Mouse (Mus musculus) erythroblast, adult 5-6 weeks (primary cell): ENCODE results near the gene Vpreb2. TPM values are rescaled to one million over a fixed set of nuclear protein-coding genes. Genes with fewer than 3 reads are reported as not detected.
"Not testable (repeated sequence)": the region's sequence is repeated elsewhere in the genome, so short reads cannot be mapped to it uniquely, and the experiment has no call there.

Source experiments
- ATAC-seq: replicated peaks from 2 replicates; pipeline ENCODE4 v1.8.0; 2016; ENCODE audit warnings: moderate number of reproducible peaks, mild to moderate bottlenecking, moderate TSS enrichment, inconsistent platforms; ENCODE audit not compliant: poor library complexity, low FRiP score, severe bottlenecking
- total RNA-seq, 2 experiments: library from RNA; stranded (forward) in 1 of 2; stranded (reverse) in 1 of 2; fragments of 150-400 nt in 1 of 2; fragments of 200-764, 138-1000 nt in 1 of 2; gene quantifications; 2 replicates each; pipeline versions ENCODE4 v1.2.3 to v1.2.4; 2015 to 2017; ENCODE audit warnings: low replicate concordance in 2 of 2

Vpreb2 gene
- total RNA-seq, 2 experiments from 2014 or later = not detected

- peak; percentile 61; the same call in 1 of the 2 replicates for ATAC-seq
Measured at GRCm38 (mm10) chr16:17986456-17987132, 6.4 kb downstream of the Vpreb2 start.

- ATAC-seq = peak; percentile 45; the same call in 1 of the 2 replicates
Measured at GRCm38 (mm10) chr16:17987703-17988102, 7.5 kb downstream of the Vpreb2 start.

- not testable (repeated sequence) for ATAC-seq
Measured at GRCm38 (mm10) chr16:17992321-17992720, 12.1 kb downstream of the Vpreb2 start.

- no peak for ATAC-seq
Measured at GRCm38 (mm10) chr16:17999668-18000067, 19.4 kb downstream of the Vpreb2 start.

- no peak for ATAC-seq
Measured at GRCm38 (mm10) chr16:18004589-18004988, 24.4 kb downstream of the Vpreb2 start.

GRCm38 (mm10) chr16:18007083-18007482 lies 26.9 kb downstream of the Vpreb2 start:
- ATAC-seq = no peak

GRCm38 (mm10) chr16:18011101-18011500 lies 30.9 kb downstream of the Vpreb2 start:
- ATAC-seq = no peak

GRCm38 (mm10) chr16:18016482-18016881 lies 36.3 kb downstream of the Vpreb2 start:
- ATAC-seq = not testable (repeated sequence)

- ATAC-seq = no peak
Measured at GRCm38 (mm10) chr16:18022780-18023557, 42.7 kb downstream of the Vpreb2 start.

GRCm38 (mm10) chr16:18027371-18027770 lies 47.1 kb downstream of the Vpreb2 start:
- ATAC-seq = no peak

Other genes starting within 250 kb of the Vpreb2 start
- 15.5 and 30.0 TPM in 2 replicates for gene Med15, start 247.5 kb upstream of the Vpreb2 start, total RNA-seq (2015; ENCODE audit: low replicate concordance)
- 16.7 and 20.7 TPM in 2 replicates for gene Med15, start 247.5 kb upstream of the Vpreb2 start, total RNA-seq (2017; ENCODE audit: low replicate concordance)
- 2.1 and 2.5 TPM in 2 replicates for gene Klhl22, start 220.8 kb upstream of the Vpreb2 start, total RNA-seq (2015; ENCODE audit: low replicate concordance)
- 4.3 and 9.0 TPM in 2 replicates for gene Klhl22, start 220.8 kb upstream of the Vpreb2 start, total RNA-seq (2017; ENCODE audit: low replicate concordance)
- gene Scarf2, start 183.1 kb upstream of the Vpreb2 start, total RNA-seq (2015; ENCODE audit: low replicate concordance) = not detected in 2 replicates
- not detected in 2 replicates for gene Scarf2, start 183.1 kb upstream of the Vpreb2 start, total RNA-seq (2017; ENCODE audit: low replicate concordance)
- gene B830017H08Rik, start 147.3 kb upstream of the Vpreb2 start, total RNA-seq (2015; ENCODE audit: low replicate concordance) = not detected in 2 replicates
- gene B830017H08Rik, start 147.3 kb upstream of the Vpreb2 start, total RNA-seq (2017; ENCODE audit: low replicate concordance) = not detected in 2 replicates
- 2.5 TPM in 1 of 2 replicates, not detected in the other for gene Car15, start 142.1 kb upstream of the Vpreb2 start, total RNA-seq (2015; ENCODE audit: low replicate concordance)
- 1.3 TPM in 1 of 2 replicates, not detected in the other for gene Car15, start 142.1 kb upstream of the Vpreb2 start, total RNA-seq (2017; ENCODE audit: low replicate concordance)
- gene Gm20518, start 88.8 kb upstream of the Vpreb2 start, total RNA-seq (2015; ENCODE audit: low replicate concordance) = 1.0 TPM in 1 of 2 replicates, not detected in the other
- 0.68 TPM in 1 of 2 replicates, not detected in the other for gene Gm20518, start 88.8 kb upstream of the Vpreb2 start, total RNA-seq (2017; ENCODE audit: low replicate concordance)
- gene Tssk1, start 86.2 kb upstream of the Vpreb2 start, total RNA-seq (2015; ENCODE audit: low replicate concordance) = not detected in 2 replicates
- not detected in 2 replicates for gene Tssk1, start 86.2 kb upstream of the Vpreb2 start, total RNA-seq (2017; ENCODE audit: low replicate concordance)
- gene Dgcr2, start 81.9 kb upstream of the Vpreb2 start, total RNA-seq (2015; ENCODE audit: low replicate concordance) = 2.1 and 26.1 TPM in 2 replicates
- gene Dgcr2, start 81.9 kb upstream of the Vpreb2 start, total RNA-seq (2017; ENCODE audit: low replicate concordance) = 11.6 and 13.8 TPM in 2 replicates
- gene Tssk2, start 81.8 kb upstream of the Vpreb2 start, total RNA-seq (2015; ENCODE audit: low replicate concordance) = not detected in 2 replicates
- not detected in 2 replicates for gene Tssk2, start 81.8 kb upstream of the Vpreb2 start, total RNA-seq (2017; ENCODE audit: low replicate concordance)
- gene Ess2, start 69.1 kb upstream of the Vpreb2 start, total RNA-seq (2015; ENCODE audit: low replicate concordance) = 1.7 TPM in 1 of 2 replicates, not detected in the other
- gene Ess2, start 69.1 kb upstream of the Vpreb2 start, total RNA-seq (2017; ENCODE audit: low replicate concordance) = 6.0 and 8.4 TPM in 2 replicates
- not detected in 2 replicates for gene Gsc2, start 65.4 kb upstream of the Vpreb2 start, total RNA-seq (2015; ENCODE audit: low replicate concordance)
- not detected in 2 replicates for gene Gsc2, start 65.4 kb upstream of the Vpreb2 start, total RNA-seq (2017; ENCODE audit: low replicate concordance)
- 5.4 and 6.9 TPM in 2 replicates for gene Slc25a1, start 52.2 kb upstream of the Vpreb2 start, total RNA-seq (2015; ENCODE audit: low replicate concordance)
- 8.6 and 13.7 TPM in 2 replicates for gene Slc25a1, start 52.2 kb upstream of the Vpreb2 start, total RNA-seq (2017; ENCODE audit: low replicate concordance)
- gene Dgcr6, start 72.4 kb downstream of the Vpreb2 start, total RNA-seq (2015; ENCODE audit: low replicate concordance) = 0.96 and 7.9 TPM in 2 replicates
- 1.6 and 6.6 TPM in 2 replicates for gene Dgcr6, start 72.4 kb downstream of the Vpreb2 start, total RNA-seq (2017; ENCODE audit: low replicate concordance)
- gene Prodh, start 109.8 kb downstream of the Vpreb2 start, total RNA-seq (2015; ENCODE audit: low replicate concordance) = 3.3 and 6.3 TPM in 2 replicates
- gene Prodh, start 109.8 kb downstream of the Vpreb2 start, total RNA-seq (2017; ENCODE audit: low replicate concordance) = 4.7 and 7.4 TPM in 2 replicates
- 0.42 and 0.96 TPM in 2 replicates for gene Rtn4r, start 147.2 kb downstream of the Vpreb2 start, total RNA-seq (2015; ENCODE audit: low replicate concordance)
- not detected in 2 replicates for gene Rtn4r, start 147.2 kb downstream of the Vpreb2 start, total RNA-seq (2017; ENCODE audit: low replicate concordance)
- gene Ccdc188, start 237.5 kb downstream of the Vpreb2 start, total RNA-seq (2015; ENCODE audit: low replicate concordance) = not detected in 2 replicates
- gene Ccdc188, start 237.5 kb downstream of the Vpreb2 start, total RNA-seq (2017; ENCODE audit: low replicate concordance) = not detected in 2 replicates